Comparison of ENCODE assay signal across 22 mouse cellular contexts in the genomic region with DNA sequence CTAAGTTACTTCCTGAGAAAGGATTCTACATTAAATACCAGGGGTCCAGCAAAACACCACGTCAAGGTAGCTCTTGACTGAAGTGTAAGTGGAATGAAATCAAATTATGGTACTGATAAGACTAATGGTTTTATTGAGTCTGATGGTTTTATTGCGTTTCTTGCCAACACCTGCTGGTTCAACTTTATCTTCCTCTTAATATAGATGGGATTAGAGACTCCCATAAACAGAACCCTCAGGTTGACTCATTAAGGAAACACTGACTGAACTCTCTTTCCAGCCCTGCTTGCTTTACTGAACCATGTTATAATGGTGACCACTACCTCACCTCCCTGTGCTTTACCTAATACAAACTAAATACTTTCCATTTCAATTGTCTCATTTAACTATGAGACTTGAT.
"Had no signal": no experiment of that assay in that cellular context is flagged by ENCODE, and none has a peak within 500 bp of the region (broad histone marks: within the 10 kb centered on the region; RNA-seq: fewer than 3 reads in every experiment).

No protein-coding gene starts in this region.

- H3K4me1 ChIP-seq: lung, embryonic 15.5 days; megakaryocyte, embryonic 14.5 days; stomach, embryonic 15.5 days had no signal

- H3K36me3 ChIP-seq: lung, embryonic 15.5 days; midbrain, embryonic 13.5 days; midbrain, embryonic 15.5 days; neural tube, embryonic 12.5 days; stomach, embryonic 15.5 days had no signal

- ATAC-seq: liver, postnatal 0 days; lung, postnatal 0 days; midbrain, embryonic 13.5 days; midbrain, embryonic 15.5 days had no signal

- H3K9ac ChIP-seq: liver, postnatal 0 days; lung, embryonic 15.5 days; midbrain, embryonic 13.5 days; midbrain, embryonic 15.5 days; neural tube, embryonic 12.5 days; stomach, embryonic 15.5 days had no signal

- H3K4me3 ChIP-seq: lung, embryonic 15.5 days; megakaryocyte, embryonic 14.5 days; midbrain, embryonic 13.5 days; midbrain, embryonic 15.5 days; neural tube, embryonic 12.5 days; stomach, embryonic 15.5 days had no signal

- H3K27me3 ChIP-seq: lung, embryonic 15.5 days; megakaryocyte, embryonic 14.5 days; midbrain, embryonic 13.5 days; midbrain, embryonic 15.5 days; neural tube, embryonic 12.5 days; stomach, embryonic 15.5 days had no signal

- H3K4me2 ChIP-seq: lung, embryonic 15.5 days; midbrain, embryonic 11.5 days; midbrain, embryonic 13.5 days; midbrain, embryonic 15.5 days; neural tube, embryonic 12.5 days; stomach, embryonic 15.5 days had no signal

- H3K9me3 ChIP-seq: lung, embryonic 15.5 days; megakaryocyte, embryonic 14.5 days; midbrain, embryonic 13.5 days; midbrain, embryonic 15.5 days; neural tube, embryonic 12.5 days; stomach, embryonic 15.5 days had no signal

- DNase-seq: liver, postnatal 0 days; lung, adult 2 months; lung, postnatal 14 days; lung, postnatal 36 days; retina, postnatal 1 day; right cerebral cortex, adult 18-20 months; right cerebral cortex, postnatal 25 days; right cerebral cortex, postnatal 4 days; spleen, adult 18-20 months; thymus, adult 2 months; thymus, postnatal 25 days; thymus, postnatal 4 days had no signal

- H3K27ac ChIP-seq: lung, embryonic 15.5 days; macrophage; midbrain, embryonic 13.5 days; midbrain, embryonic 15.5 days; neural tube, embryonic 12.5 days; stomach, embryonic 15.5 days; stomach, postnatal 0 days had no signal
